Mouse (Mus musculus) heart, adult 18-20 months (tissue): ENCODE data around the gene Mecom. TPM values are rescaled to one million over a fixed set of nuclear protein-coding genes. Genes with fewer than 3 reads are reported as not detected.
A peak's percentile ranks its signal among the peaks of the same experiment; 100 is the strongest.

Source experiments
- DNase-seq, 2 experiments: peaks; one replicate each; pipeline ENCODE4 v3.0.0; 2021 to 2022; ENCODE audit warnings: mixed read lengths in 1 of 2
- total RNA-seq, 2 experiments: library from RNA; stranded (reverse); gene quantifications; 2 replicates each; pipeline ENCODE4 v1.2.3; 2021

The Mecom gene
- total RNA-seq, 2 experiments from 2014 or later, result 11.2 to 11.8 TPM

DNA sequence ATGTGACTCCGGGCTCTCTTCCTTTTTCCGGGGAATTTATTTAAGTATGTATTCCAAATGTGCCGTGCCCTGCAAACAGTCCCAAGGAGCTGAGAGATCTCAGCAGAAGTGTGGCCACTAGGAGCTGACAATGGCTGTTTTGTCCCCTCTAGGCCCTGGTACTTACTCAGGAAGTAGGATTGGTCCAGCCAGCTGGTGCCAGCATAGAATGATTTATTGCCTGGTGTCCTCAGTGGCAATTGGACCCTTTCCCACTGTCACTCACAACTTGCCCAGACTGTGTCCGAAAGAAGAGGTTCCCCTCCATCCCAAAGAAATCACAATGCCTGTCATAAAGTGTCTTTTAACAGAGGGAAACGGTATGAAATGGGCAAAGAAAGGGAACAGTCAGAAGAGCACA is 340.4 kb downstream of the Mecom start:
- DNase-seq, result peak in 1 of 2 experiments; percentile 21

GRCm38 (mm10) chr3:30206123-30206522 is 341.7 kb downstream of the Mecom start:
- no peak for DNase-seq

GRCm38 (mm10) chr3:30203764-30204163 is 344.0 kb downstream of the Mecom start:
- DNase-seq, result no peak

GRCm38 (mm10) chr3:30198854-30199253 is 349.0 kb downstream of the Mecom start:
- no peak for DNase-seq

- DNase-seq, result no peak
These were observed 349.6 kb downstream of the Mecom start for GRCm38 (mm10) chr3:30198227-30198626.

- DNase-seq, result no peak
These were observed 352.6 kb downstream of the Mecom start for GRCm38 (mm10) chr3:30195186-30195585.

DNA sequence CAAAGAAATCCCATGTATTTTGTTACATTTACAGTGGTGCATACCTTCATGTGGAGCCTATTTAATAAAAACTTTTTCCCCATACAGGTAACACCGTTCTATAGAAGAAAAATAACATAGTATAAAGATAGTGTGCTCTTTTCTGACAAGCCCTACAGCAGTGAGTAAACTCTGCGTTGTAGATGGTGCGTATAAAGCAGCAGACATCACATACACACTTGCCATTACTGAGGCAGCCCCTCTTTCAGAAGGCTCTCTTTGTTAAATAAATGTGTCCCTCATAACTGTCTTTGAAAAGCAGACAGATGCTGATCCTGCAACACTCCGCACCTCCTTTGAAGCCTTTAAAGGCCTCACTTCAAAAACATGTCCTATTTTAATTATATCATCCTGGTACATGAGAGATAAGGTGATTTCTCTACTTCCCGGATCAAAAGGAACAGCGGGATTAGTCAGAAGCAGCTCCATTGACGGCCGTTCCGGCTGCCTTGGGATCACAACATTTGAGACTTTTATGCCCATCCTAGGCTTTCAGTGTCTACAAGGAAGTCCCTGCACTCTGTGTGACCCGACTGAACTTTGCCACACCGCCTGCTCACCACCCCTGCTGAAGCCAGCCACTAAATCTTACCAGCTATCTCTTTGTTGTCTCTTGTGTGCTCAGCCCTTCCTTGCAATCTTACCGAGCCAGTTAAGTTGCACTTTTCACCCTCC is 355.4 kb downstream of the Mecom start:
- no peak for DNase-seq

DNA sequence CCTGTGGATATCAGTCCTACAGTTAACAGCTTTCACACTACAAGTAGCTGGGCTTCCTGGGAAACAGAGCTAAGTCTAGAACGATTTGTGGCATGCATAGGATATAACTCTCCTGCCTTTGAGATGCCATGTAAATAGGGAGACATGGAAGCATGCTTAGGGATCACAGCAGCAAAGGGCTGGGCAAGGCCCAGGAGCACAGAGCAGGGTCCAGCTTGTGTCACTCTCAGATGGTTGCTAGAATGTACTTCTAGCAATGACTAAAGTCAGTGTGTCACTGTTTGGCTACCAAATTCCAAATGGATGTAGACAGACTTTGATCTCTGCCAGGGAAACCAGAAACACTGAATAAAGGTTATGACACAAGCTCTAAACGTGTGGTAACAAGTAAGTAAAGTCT is 358.5 kb downstream of the Mecom start:
- no peak for DNase-seq

- DNase-seq, result peak in 1 of 2 experiments; percentile 8
These were observed 359.9 kb downstream of the Mecom start for GRCm38 (mm10) chr3:30187812-30188469.

DNA sequence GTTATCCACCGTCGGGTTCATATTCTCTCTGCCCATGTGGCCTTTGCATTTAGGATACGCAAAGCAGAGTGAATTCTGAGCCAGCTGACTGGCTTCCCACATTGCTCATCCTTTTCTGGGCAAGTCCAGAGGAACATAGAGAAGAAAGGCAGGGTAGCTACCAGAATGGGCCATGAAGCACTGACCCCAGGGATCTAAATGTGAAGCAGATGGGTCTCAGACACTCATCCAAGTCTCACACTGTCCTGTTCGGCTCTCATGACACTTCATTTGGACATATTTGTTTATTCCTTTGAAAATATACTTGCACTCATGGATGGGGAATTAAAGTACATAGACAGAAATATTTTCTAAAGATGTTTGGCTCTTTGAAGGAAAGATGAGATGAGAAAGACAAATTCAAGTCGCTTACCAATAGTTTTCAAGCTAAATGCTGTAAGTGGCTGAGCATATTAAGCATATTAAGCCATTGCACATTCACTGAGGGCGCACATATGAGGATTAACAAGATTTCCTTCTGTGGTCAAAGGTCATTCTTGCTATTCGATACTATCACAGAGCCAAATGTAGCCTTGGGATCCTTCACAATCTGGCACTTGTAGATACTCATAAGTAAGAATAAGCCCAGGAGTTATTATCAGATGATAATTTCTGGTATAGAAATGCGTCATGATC is 365.9 kb downstream of the Mecom start:
- DNase-seq, result no peak

- DNase-seq, result no peak
These were observed 371.2 kb downstream of the Mecom start for GRCm38 (mm10) chr3:30176615-30177014.

GRCm38 (mm10) chr3:30173812-30174211 is 374.0 kb downstream of the Mecom start:
- DNase-seq, result no peak

GRCm38 (mm10) chr3:30168396-30169186 is 379.2 kb downstream of the Mecom start:
- no peak for DNase-seq

DNA sequence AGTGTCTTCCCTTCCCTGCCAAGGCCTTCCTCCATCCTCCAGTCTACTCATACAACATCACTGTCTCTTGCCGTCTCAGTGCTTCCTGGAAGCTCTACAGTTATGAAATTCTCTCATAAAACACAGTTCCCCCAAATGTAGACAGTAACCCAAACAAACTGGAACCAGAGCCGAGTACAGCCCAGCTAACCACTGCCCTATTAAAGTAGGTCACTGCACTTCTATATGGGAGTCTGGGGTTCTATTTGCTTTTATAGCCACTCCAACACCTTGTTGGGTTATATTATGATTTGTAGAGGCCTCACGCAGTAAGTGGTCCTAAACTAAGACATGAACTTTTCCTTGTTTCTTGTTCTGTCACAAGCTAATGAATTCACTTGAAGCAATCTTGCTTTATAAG is 380.8 kb downstream of the Mecom start:
- no peak for DNase-seq

GRCm38 (mm10) chr3:30164834-30165233 is 383.0 kb downstream of the Mecom start:
- DNase-seq, result no peak

- no peak for DNase-seq
These were observed 384.4 kb downstream of the Mecom start for GRCm38 (mm10) chr3:30163390-30163789.

DNA sequence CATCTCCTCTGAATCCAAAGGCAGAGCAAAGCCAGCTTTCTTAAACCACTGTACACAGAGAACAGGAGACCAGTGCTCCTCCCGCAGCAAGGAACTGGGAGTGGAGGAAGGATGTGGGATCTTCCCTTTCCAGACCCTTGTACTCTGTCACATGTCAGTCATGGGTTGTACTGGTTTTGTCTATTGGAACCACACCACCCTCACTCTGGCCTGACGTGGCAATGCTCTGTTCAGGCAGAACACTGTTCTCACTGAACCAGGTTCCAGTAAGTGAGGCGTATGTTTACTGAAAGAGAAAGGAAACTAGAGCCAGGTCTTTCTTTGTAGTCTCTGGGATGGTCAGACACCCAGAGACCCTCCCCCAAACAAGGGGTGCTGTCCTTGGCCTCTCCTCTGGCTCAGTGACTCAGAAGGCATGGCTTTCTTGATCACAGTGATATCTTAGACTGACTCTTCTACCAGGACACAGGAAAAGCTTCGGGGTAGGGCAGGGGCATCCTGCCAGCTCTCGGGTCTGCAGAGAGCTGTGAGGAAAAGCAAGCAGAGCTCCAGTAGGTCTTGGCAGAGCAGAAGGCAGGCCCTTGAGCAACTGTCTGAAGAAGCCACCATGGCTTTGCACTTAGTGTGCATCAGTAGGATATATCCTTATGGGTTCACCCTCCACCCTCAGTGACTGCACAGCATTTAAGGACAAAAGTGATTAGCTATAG is 386.7 kb downstream of the Mecom start:
- peak; percentile 20 to 44 for DNase-seq

GRCm38 (mm10) chr3:30160346-30160745 is 387.5 kb downstream of the Mecom start:
- peak in 1 of 2 experiments; percentile 24 for DNase-seq

- no peak for DNase-seq
These were observed 390.6 kb downstream of the Mecom start for GRCm38 (mm10) chr3:30157128-30157670.

DNA sequence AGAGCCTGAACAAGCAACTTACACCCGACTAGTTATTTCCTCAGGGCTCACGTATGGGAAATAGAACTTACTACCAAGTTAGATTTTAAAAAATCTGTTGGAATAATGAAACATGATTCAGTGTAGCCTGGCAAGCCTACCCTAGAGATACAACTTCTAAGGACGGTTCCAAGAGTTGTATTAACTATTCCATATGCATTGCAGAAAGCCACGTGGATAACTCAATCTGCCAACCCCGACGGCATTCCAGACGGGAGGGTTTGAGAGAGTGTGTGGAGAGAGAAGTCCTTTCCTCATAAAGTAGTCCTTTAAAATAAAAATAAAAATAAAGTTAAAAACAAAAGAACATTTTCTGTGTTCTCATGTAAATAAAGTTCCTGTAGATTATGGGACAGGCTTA is 393.4 kb downstream of the Mecom start:
- no peak for DNase-seq

- DNase-seq, result no peak
These were observed 393.9 kb downstream of the Mecom start for GRCm38 (mm10) chr3:30153923-30154331.
